Mouse (Mus musculus): Measurements from ENCODE around the gene Pde4a. TPM values are rescaled to one million over a fixed set of nuclear protein-coding genes. Genes with fewer than 3 reads are reported as not detected.

Gene Pde4a
- 6.7 and 7.0 TPM in 2 replicates for polyA plus RNA-seq (2014; fragmentation: Nextera tagmentation; extraction: Ambion mirVana)

- H3K4me3 ChIP-seq (ENCODE audit: low read depth, low read length), result peak within 1 kb of the TSS; percentile 47
- H3K36me3 ChIP-seq (ENCODE audit: control insufficient read depth, insufficient read depth, low read length), result no peaks in the 10 kb centered on the region
- peak within 1 kb of the TSS; percentile 29 for H3K9ac ChIP-seq (ENCODE audit: low read length)
- H3K4me2 ChIP-seq (ENCODE audit: low read length), result peak within 1 kb of the TSS; percentile 89
- peaks cover 58% of the 10 kb centered on the region for H3K27me3 ChIP-seq (replicated peaks; ENCODE audit: control insufficient read depth, insufficient read depth, low read length)
- 1% methylated on average over 70 of the region's 86 CpGs for WGBS
- H3K9me3 ChIP-seq (ENCODE audit: control insufficient read depth, low read length), result no peaks in the 10 kb centered on the region
- H3K27ac ChIP-seq (ENCODE audit: low read depth), result no peak within 1 kb of the TSS
- ATAC-seq (replicated peaks; ENCODE audit: low FRiP score, low TSS enrichment, low read depth) (no peak), DNase-seq (ENCODE audit: low spot score) (peak; percentile 76)
- H3K4me1 ChIP-seq (replicated peaks; ENCODE audit: control insufficient read depth, insufficient read depth, low read length), result peaks cover 34% of the 10 kb centered on the region
Measured at GRCm38 (mm10) chr9:21165041-21165951, at the start of gene Pde4a. Pde4a (plus strand) TSS chr9:21165714.

GRCm38 (mm10) chr9:21117073-21117472 lies 48.4 kb upstream of the Pde4a start:
- Histone ChIP-seq H3K9me3 (ENCODE audit: control insufficient read depth, low read length) (no peaks in the 10 kb centered on the region), H3K9ac (ENCODE audit: low read length) (no peak overlapping the region), H3K4me3 (ENCODE audit: low read depth, low read length) (no peak overlapping the region), H3K4me1 (replicated peaks; ENCODE audit: control insufficient read depth, insufficient read depth, low read length) (no peaks in the 10 kb centered on the region), H3K27me3 (replicated peaks; ENCODE audit: control insufficient read depth, insufficient read depth, low read length) (no peaks in the 10 kb centered on the region), H3K27ac (ENCODE audit: low read depth) (no peak overlapping the region), H3K4me2 (ENCODE audit: low read length) (no peak overlapping the region), H3K36me3 (ENCODE audit: control insufficient read depth, insufficient read depth, low read length) (0 out of 2 replicates have a peak, but pooled peaks cover 5% of the 10 kb centered on the region)
- DNase-seq (ENCODE audit: low spot score) (no peak), ATAC-seq (replicated peaks; ENCODE audit: low FRiP score, low TSS enrichment, low read depth) (no peak)
- WGBS, result 75% methylated on average over 6 of the region's 6 CpGs

- DNase-seq (ENCODE audit: low spot score), result no peak
- Histone ChIP-seq H3K4me3 (ENCODE audit: low read depth, low read length) (no peak overlapping the region), H3K9ac (ENCODE audit: low read length) (no peak overlapping the region), H3K36me3 (ENCODE audit: control insufficient read depth, insufficient read depth, low read length) (0 out of 2 replicates have a peak, but pooled peaks cover 14% of the 10 kb centered on the region), H3K27me3 (replicated peaks; ENCODE audit: control insufficient read depth, insufficient read depth, low read length) (no peaks in the 10 kb centered on the region), H3K27ac (ENCODE audit: low read depth) (no peak overlapping the region), H3K4me2 (ENCODE audit: low read length) (no peak overlapping the region), H3K9me3 (ENCODE audit: control insufficient read depth, low read length) (no peaks in the 10 kb centered on the region), H3K4me1 (replicated peaks; ENCODE audit: control insufficient read depth, insufficient read depth, low read length) (no peaks in the 10 kb centered on the region)
- 87% methylated on average over 16 of the region's 16 CpGs for WGBS
- ATAC-seq (replicated peaks; ENCODE audit: low FRiP score, low TSS enrichment, low read depth), result no peak
Measured at GRCm38 (mm10) chr9:21121483-21121882, 44.0 kb upstream of the Pde4a start.

GRCm38 (mm10) chr9:21124837-21125236 lies 40.7 kb upstream of the Pde4a start:
- H3K27ac ChIP-seq (ENCODE audit: low read depth), result no peak overlapping the region
- DNase-seq (ENCODE audit: low spot score) (no peak), ATAC-seq (replicated peaks; ENCODE audit: low FRiP score, low TSS enrichment, low read depth) (no peak)
- no peaks in the 10 kb centered on the region for H3K9me3 ChIP-seq (ENCODE audit: control insufficient read depth, low read length)
- H3K36me3 ChIP-seq (ENCODE audit: control insufficient read depth, insufficient read depth, low read length), result peaks cover 20% of the 10 kb centered on the region; the same call in 1 of the 2 replicates
- no peaks in the 10 kb centered on the region for H3K4me1 ChIP-seq (replicated peaks; ENCODE audit: control insufficient read depth, insufficient read depth, low read length)
- H3K9ac ChIP-seq (ENCODE audit: low read length), result no peak overlapping the region
- no peak overlapping the region for H3K4me3 ChIP-seq (ENCODE audit: low read depth, low read length)
- no peaks in the 10 kb centered on the region for H3K27me3 ChIP-seq (replicated peaks; ENCODE audit: control insufficient read depth, insufficient read depth, low read length)
- no peak overlapping the region for H3K4me2 ChIP-seq (ENCODE audit: low read length)
- 81% methylated on average over 5 of the region's 5 CpGs for WGBS

GRCm38 (mm10) chr9:21125502-21126258 lies 39.8 kb upstream of the Pde4a start:
- ATAC-seq (replicated peaks; ENCODE audit: low FRiP score, low TSS enrichment, low read depth), result no peak
- WGBS, result 85% methylated on average over 9 of the region's 9 CpGs
- no peaks in the 10 kb centered on the region for H3K4me1 ChIP-seq (replicated peaks; ENCODE audit: control insufficient read depth, insufficient read depth, low read length)
- H3K9ac ChIP-seq (ENCODE audit: low read length), result no peak overlapping the region
- no peak overlapping the region for H3K4me2 ChIP-seq (ENCODE audit: low read length)
- H3K4me3 ChIP-seq (ENCODE audit: low read depth, low read length), result no peak overlapping the region
- no peaks in the 10 kb centered on the region for H3K27me3 ChIP-seq (replicated peaks; ENCODE audit: control insufficient read depth, insufficient read depth, low read length)
- no peaks in the 10 kb centered on the region for H3K9me3 ChIP-seq (ENCODE audit: control insufficient read depth, low read length)
- H3K27ac ChIP-seq (ENCODE audit: low read depth), result no peak overlapping the region
- no peak for DNase-seq (ENCODE audit: low spot score)
- peaks cover 16% of the 10 kb centered on the region; the same call in 1 of the 2 replicates for H3K36me3 ChIP-seq (ENCODE audit: control insufficient read depth, insufficient read depth, low read length)

GRCm38 (mm10) chr9:21126259-21126627 lies 39.3 kb upstream of the Pde4a start:
- H3K4me2 ChIP-seq (ENCODE audit: low read length), result no peak overlapping the region
- no peaks in the 10 kb centered on the region for H3K4me1 ChIP-seq (replicated peaks; ENCODE audit: control insufficient read depth, insufficient read depth, low read length)
- H3K4me3 ChIP-seq (ENCODE audit: low read depth, low read length), result no peak overlapping the region
- WGBS, result 75% methylated on average over 2 of the region's 2 CpGs
- peaks cover 16% of the 10 kb centered on the region; the same call in 1 of the 2 replicates for H3K36me3 ChIP-seq (ENCODE audit: control insufficient read depth, insufficient read depth, low read length)
- H3K27me3 ChIP-seq (replicated peaks; ENCODE audit: control insufficient read depth, insufficient read depth, low read length), result no peaks in the 10 kb centered on the region
- no peak overlapping the region for H3K27ac ChIP-seq (ENCODE audit: low read depth)
- H3K9me3 ChIP-seq (ENCODE audit: control insufficient read depth, low read length), result no peaks in the 10 kb centered on the region
- ATAC-seq (replicated peaks; ENCODE audit: low FRiP score, low TSS enrichment, low read depth) (no peak), DNase-seq (ENCODE audit: low spot score) (no peak)
- H3K9ac ChIP-seq (ENCODE audit: low read length), result no peak overlapping the region

GRCm38 (mm10) chr9:21131059-21131956 lies 34.2 kb upstream of the Pde4a start, which contains the start of gene Tyk2:
Tyk2 (minus strand) TSS chr9:21131243.
- peak; percentile 95 for ATAC-seq (replicated peaks; ENCODE audit: low FRiP score, low TSS enrichment, low read depth)
- no peaks in the 10 kb centered on the region for H3K27me3 ChIP-seq (replicated peaks; ENCODE audit: control insufficient read depth, insufficient read depth, low read length)
- DNase-seq (ENCODE audit: low spot score), result peak; percentile 88
- no peaks in the 10 kb centered on the region for H3K9me3 ChIP-seq (ENCODE audit: control insufficient read depth, low read length)
- WGBS, result 6% methylated on average over 37 of the region's 37 CpGs
- H3K27ac ChIP-seq (ENCODE audit: low read depth), result peak within 1 kb of the TSS; percentile 29; the same call in 1 of the 2 replicates
- no peaks in the 10 kb centered on the region for H3K4me1 ChIP-seq (replicated peaks; ENCODE audit: control insufficient read depth, insufficient read depth, low read length)
- H3K36me3 ChIP-seq (ENCODE audit: control insufficient read depth, insufficient read depth, low read length), result peaks cover 8% of the 10 kb centered on the region; the same call in 1 of the 2 replicates
- H3K4me2 ChIP-seq (ENCODE audit: low read length), result peak within 1 kb of the TSS; percentile 67
- peak within 1 kb of the TSS; percentile 68 for H3K4me3 ChIP-seq (ENCODE audit: low read depth, low read length)
- peak within 1 kb of the TSS; percentile 62 for H3K9ac ChIP-seq (ENCODE audit: low read length)

Data from intestine, embryonic 14.5 days (tissue).